Mouse (Mus musculus): Measurements from ENCODE around the gene Tmem110. TPM values are rescaled to one million over a fixed set of nuclear protein-coding genes. Genes with fewer than 3 reads are reported as not detected.

Gene Tmem110
- polyA plus RNA-seq, 1 experiment from 2014 or later: 22.4 TPM

- Histone ChIP-seq H3K4me1 (replicated peaks) (peaks cover 17% of the 10 kb centered on the region), H3K27ac (0 out of 2 replicates have a peak overlapping the region, but pooled peaks have one; percentile 67), H3K9me3 (no peaks in the 10 kb centered on the region), H3K27me3 (ENCODE audit: insufficient read depth, poor library complexity, severe bottlenecking) (no peaks in the 10 kb centered on the region), H3K4me3 (no peak overlapping the region), H3K36me3 (no peaks in the 10 kb centered on the region)
- no peak for DNase-seq (ENCODE audit: low spot score)
- WGBS: 62% methylated on average over 8 of the region's 8 CpGs
Measured at GRCm38 (mm10) chr14:30922053-30922670, 96.8 kb downstream of the Tmem110 start.

GRCm38 (mm10) chr14:30923375-30924105 is 98.2 kb downstream of the Tmem110 start, which contains the start of gene Itih3:
Gene Itih3 (minus strand): TSS chr14:30923760.
- 65% methylated on average over 6 of the region's 6 CpGs for WGBS
- Histone ChIP-seq H3K9me3 (no peaks in the 10 kb centered on the region), H3K4me1 (replicated peaks) (peaks cover 17% of the 10 kb centered on the region), H3K4me3 (no peak within 1 kb of the TSS), H3K27me3 (ENCODE audit: insufficient read depth, poor library complexity, severe bottlenecking) (no peaks in the 10 kb centered on the region), H3K27ac (peak within 1 kb of the TSS; percentile 67; the same call in 1 of the 2 replicates), H3K36me3 (no peaks in the 10 kb centered on the region)
- peak; percentile 5 for DNase-seq (ENCODE audit: low spot score)

GRCm38 (mm10) chr14:30925492-30925891 is 100.1 kb downstream of the Tmem110 start:
- Histone ChIP-seq H3K27me3 (ENCODE audit: insufficient read depth, poor library complexity, severe bottlenecking) (no peaks in the 10 kb centered on the region), H3K27ac (no peak overlapping the region), H3K4me1 (replicated peaks) (peaks cover 17% of the 10 kb centered on the region), H3K9me3 (no peaks in the 10 kb centered on the region), H3K4me3 (no peak overlapping the region), H3K36me3 (no peaks in the 10 kb centered on the region)
- WGBS: 87% methylated on average over 3 of the region's 3 CpGs
- no peak for DNase-seq (ENCODE audit: low spot score)

Other genes starting within 250 kb of the Tmem110 start
- gene Prkcd, start 199.4 kb upstream of the Tmem110 start, polyA plus RNA-seq (2016; fragmentation: Nextera tagmentation; extraction: Ambion mirVana): 28.7 and 35.4 TPM in 2 replicates
- gene Rft1, start 171.2 kb upstream of the Tmem110 start, polyA plus RNA-seq (2016; fragmentation: Nextera tagmentation; extraction: Ambion mirVana): 13.0 and 13.6 TPM in 2 replicates
- gene Sfmbt1, start 110.7 kb upstream of the Tmem110 start, polyA plus RNA-seq (2016; fragmentation: Nextera tagmentation; extraction: Ambion mirVana): 17.8 and 20.8 TPM in 2 replicates
- 0.29 and 0.39 TPM in 2 replicates for gene Mustn1, start 53.6 kb downstream of the Tmem110 start, polyA plus RNA-seq (2016; fragmentation: Nextera tagmentation; extraction: Ambion mirVana)
- gene Itih4, start 60.9 kb downstream of the Tmem110 start, polyA plus RNA-seq (2016; fragmentation: Nextera tagmentation; extraction: Ambion mirVana): not detected in 2 replicates
- 0.37 and 0.49 TPM in 2 replicates for gene Itih3, start 98.2 kb downstream of the Tmem110 start, polyA plus RNA-seq (2016; fragmentation: Nextera tagmentation; extraction: Ambion mirVana)
- gene Itih1, start 117.7 kb downstream of the Tmem110 start, polyA plus RNA-seq (2016; fragmentation: Nextera tagmentation; extraction: Ambion mirVana): not detected in 2 replicates
- 18.6 and 21.0 TPM in 2 replicates for gene Nek4, start 125.8 kb downstream of the Tmem110 start, polyA plus RNA-seq (2016; fragmentation: Nextera tagmentation; extraction: Ambion mirVana)
- gene Glt8d1, start 175.8 kb downstream of the Tmem110 start, polyA plus RNA-seq (2016; fragmentation: Nextera tagmentation; extraction: Ambion mirVana): 45.7 and 53.7 TPM in 2 replicates
- gene Spcs1, start 176.1 kb downstream of the Tmem110 start, polyA plus RNA-seq (2016; fragmentation: Nextera tagmentation; extraction: Ambion mirVana): 278 and 290 TPM in 2 replicates
- gene Pbrm1, start 193.5 kb downstream of the Tmem110 start, polyA plus RNA-seq (2016; fragmentation: Nextera tagmentation; extraction: Ambion mirVana): 130 and 148 TPM in 2 replicates
- 76.6 and 119 TPM in 2 replicates for gene Gnl3, start 193.6 kb downstream of the Tmem110 start, polyA plus RNA-seq (2016; fragmentation: Nextera tagmentation; extraction: Ambion mirVana)